Mouse (Mus musculus) heart, postnatal 36 days (tissue): Measurements from ENCODE around the gene Fkbp15. TPM values are rescaled to one million over a fixed set of nuclear protein-coding genes. Genes with fewer than 3 reads are reported as not detected.
"Not testable (repeated sequence)": the region's sequence is repeated elsewhere in the genome, so short reads cannot be mapped to it uniquely, and the experiment has no call there.

Experiments
- DNase-seq, 2 experiments: peaks; one replicate each; pipeline ENCODE4 v3.0.0; 2021 to 2022
- intact Hi-C: fragments of 180-260 bp; cut with DNase I; formaldehyde crosslinking; loops from one replicate; pipeline ENCODE4 v1.15.1; 2025
- total RNA-seq, 2 experiments: library from RNA; stranded (reverse); gene quantifications; 2 replicates each; pipeline ENCODE4 v1.2.3; 2021

Fkbp15 gene
- total RNA-seq, 2 experiments from 2014 or later: 19.3 to 23.2 TPM

DNA sequence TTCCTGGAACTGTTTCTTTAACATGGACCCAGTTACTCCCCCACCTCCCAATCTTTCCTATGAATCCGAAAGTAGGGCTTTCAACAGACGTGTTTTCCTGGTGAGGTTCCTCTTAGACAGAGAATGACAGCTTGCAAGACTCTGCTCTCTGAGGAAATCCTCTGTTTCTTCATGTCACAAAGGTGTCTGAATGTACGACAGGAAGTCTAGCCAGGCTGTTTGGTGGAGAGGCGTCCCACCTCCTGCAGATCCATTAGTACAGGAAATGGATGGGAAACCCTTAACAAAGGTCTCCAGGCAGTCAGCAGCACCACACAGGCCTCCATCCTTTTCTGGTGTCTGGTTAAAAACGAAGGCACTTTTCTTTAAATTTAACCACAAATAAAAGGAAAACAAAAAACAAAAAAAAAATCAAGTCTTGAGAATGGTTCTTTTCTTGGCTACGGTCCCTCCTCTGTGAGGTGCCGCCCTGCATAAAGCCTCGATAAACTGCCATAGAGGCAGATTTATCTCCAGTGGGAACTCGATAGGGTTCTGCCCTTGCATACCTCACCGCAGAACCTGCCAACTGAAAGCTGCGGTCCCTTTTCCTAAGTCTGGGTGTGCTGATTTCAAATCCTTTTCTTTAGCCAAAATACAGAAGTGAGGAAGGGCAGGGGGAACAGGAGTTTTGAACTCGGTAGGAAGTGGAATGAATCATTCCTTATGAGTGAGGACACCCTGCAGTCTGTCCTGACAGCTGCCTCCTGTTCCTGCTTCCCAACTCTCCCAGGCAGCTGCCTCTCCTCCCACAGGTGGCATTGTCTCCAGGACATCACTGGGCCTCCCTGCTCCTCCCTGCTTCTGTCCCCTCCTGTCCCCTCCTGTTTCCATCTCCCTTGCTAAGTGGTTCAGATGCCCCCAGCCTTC lies 73.1 kb downstream of the Fkbp15 start:
- intact Hi-C loops: loop anchor here (5.0 kb wide), 2 partner anchors 80 to 120 kb away; partner anchors contain the start of genes Cdc26 and Prpf4
- peak in 1 of 2 experiments; percentile 28 for DNase-seq

DNA sequence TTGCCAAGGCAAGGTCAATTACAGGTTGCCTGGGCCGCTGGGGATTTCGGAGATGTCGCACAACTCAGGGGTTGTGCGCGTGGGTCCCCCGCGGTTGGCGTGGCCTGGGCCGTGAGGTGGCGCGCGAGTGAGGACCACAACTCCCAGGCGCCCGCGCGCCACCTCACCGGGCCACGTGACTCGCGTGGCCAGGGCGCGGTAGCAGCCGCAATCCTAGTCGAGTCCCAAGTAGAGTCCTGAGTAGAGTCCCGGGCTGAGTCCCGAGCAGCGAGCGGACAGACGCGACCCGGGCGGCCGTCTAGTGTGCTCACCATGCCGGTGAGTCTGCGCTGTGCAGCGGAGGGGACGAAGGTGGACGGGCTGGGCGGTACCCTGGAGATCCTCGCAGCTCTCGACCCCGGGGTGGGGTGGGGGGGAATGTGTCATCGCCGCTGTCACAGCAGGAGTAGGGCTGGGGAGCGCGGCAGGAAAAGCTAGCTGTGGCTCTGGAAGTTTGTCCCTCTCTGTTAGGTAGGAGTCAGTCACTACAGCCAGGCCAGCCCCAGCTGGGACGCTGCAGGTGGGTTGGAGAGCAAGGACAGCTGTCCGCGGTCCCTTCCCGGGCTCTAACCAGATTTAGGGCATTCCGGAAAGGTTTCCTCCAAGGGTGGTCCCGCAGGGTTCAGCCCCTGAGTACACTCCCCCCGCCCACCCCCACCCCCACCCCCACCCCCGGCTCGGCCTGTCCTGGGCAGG lies 73.9 kb downstream of the Fkbp15 start:
- intact Hi-C loops: loop anchor here (5.0 kb wide), 2 partner anchors 79 to 121 kb away; partner anchors contain the start of genes Cdc26 and Prpf4
- DNase-seq: peak; percentile 78 to 83

DNA sequence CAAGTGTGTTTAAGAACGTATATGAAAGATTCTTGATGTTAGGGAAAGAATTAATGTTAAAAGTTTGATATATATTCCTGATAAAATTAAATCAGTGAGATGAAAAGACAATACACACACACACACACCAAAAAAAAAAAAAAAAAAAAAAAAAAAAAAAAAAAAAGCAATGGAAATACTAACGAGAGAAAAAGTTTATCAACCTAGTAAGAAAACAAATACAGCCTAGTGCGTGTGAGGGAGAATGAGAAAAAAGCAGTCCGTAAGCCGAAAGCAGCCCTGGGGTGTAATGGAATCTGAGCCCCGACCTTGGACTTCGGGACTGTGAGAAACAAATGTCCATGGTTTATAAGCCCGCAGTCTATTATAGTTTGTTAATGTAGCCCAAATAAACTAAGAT lies 74.8 kb downstream of the Fkbp15 start:
- no peak for DNase-seq
- intact Hi-C loops: loop anchor here (5.0 kb wide), 2 partner anchors 78 to 122 kb away; partner anchors contain the start of genes Cdc26 and Prpf4

DNA sequence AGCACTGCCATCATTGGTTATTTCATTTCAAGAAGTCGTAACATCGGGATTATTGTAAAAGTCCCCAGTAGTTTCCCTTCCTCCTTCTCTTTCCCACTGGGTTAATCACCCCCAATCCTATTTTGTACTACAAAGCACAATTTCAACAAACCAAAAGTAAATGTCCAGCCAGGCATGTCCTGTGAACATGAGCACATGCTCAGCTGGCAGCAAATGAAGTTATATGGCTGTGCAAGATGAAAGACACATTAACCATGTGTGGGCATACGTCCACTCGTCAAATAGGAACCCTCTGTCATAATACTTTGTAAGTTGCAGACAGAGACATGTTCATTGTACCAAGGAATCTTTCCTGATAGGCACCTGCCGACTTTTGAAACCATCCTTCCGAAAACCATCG lies 77.4 kb downstream of the Fkbp15 start:
- intact Hi-C loops: no loop called here
- no peak for DNase-seq

DNA sequence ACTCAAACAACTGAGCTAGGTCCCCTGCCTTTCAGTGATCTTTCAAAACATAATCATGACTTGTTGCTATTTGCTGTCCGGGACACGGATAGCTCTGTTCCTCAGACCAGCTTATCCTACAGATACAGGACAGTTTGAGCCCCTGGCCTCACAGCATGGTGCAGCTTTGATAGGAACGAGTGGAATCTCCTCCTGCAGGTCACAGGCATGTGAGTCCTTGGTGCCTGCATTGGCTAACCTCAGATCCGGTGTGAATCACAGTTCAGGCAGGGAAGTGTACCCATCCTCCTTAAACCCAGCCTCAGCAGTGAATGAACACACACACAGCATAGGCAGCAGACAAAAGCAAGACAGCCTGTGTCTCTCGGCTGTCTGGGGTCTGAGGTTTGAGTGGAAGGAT lies 79.0 kb downstream of the Fkbp15 start:
- no peak for DNase-seq
- intact Hi-C loops: no loop called here

DNA sequence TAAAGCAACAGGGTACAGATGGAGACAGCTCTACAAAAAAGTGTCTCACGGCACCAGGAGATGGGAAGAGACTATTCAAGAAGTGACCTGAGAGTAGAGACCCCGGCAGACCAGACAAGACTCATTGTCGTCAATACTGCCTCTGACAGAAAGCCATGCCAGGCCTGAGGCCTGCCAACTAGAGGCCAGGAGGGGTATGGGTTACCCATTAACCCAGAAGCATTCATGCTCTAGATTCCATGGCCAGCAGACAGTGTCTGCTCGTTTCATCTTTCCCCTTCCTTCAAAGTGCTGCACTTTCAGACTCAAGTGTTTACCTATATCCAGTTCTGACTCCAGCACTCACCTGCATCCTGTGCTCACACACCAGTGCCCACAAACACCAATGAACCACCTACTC lies 82.3 kb downstream of the Fkbp15 start:
- intact Hi-C loops: no loop called here
- no peak for DNase-seq

DNA sequence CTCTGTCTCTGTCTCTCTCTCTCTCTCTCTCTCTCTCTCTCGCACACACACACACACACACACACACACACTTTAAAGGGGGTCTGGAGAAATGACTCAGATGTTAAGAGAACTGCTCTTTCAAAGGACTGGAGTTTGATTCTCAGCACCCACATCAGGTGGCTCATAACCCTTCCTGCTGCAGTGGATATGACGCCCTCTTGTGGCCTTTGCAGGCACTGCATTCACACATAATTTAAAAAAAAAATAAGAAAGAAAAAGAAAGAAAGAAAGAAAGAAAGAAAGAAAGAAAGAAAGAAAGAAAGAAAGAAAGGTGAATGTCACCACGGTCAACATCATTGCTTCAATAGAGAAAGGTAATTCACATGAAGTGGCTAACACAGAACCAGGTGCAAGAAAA lies 83.1 kb downstream of the Fkbp15 start:
- intact Hi-C loops: no loop called here
- no peak for DNase-seq

DNA sequence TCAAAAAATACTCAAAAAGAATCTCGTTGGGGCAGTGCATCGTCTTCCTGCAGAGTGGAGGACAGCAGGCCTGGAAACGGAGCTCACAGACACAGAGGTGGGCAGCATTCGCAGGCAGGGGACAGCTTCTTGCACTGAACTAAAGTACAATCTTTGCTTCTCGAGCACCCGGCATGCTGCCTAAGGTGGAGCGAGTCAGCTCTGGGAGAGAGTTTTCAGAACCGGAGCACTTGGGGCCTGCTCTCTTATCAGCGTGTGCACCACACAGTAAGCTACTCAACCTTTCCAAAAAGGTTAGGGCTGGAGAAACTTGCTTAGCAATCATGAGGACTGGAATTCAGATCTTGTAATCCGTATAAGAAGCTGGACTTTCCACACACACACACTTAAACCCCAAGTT lies 83.7 kb downstream of the Fkbp15 start:
- intact Hi-C loops: no loop called here
- no peak for DNase-seq

DNA sequence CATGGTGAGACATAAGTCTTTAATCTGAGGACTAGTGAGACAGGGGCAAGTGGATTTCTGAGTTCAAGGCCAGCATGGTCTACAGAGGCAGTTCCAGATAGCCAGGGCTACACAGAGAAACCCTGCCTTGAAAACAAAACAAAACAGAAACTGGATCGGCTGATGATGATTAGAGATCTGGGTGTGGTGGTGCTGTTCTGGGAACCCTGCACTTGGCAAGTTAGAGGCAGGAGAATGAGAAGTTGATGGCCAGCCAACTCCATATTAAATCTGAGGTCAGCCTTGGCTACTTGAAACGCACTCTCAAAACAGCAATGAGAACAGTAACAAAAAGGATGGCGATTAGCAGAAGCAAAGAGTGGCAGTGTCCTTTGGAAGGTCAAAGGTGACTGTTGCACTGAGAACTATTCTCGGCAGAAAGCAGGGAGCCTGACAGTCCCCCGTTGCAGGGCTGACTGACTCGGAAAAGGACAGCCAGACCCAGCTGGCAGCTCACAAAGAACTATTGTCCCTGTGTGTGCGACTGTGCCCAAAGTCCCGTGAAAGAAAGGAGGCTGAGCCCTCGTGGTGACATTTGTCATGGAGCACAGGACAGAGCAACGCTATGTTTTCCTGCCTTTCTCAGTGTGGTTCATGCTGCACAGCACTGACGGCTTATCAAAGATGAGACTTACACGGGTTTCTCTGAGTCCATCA lies 85.4 kb downstream of the Fkbp15 start:
- intact Hi-C loops: no loop called here

DNA sequence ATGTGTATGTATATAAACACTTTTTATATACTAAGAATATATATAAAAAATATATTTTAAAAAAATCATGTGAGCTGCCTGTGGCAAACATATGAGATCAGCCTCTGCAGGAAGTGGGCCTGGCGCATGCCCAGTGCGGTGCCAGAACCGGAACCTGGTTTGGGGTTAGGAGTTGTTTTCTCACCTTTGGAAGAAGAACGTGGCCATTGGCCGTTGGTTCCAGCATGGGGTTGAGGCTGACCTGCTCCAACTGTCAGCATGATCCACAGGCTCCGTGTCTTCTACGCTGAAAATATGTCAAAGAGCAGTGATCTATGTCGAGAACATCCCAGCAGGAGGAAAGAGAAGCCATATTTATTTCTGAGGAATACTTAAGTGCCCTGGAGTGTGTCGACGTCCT lies 86.4 kb downstream of the Fkbp15 start:
- intact Hi-C loops: no loop called here
- no peak for DNase-seq

More for the DNA sequence above, 85.4 kb downstream of the Fkbp15 start:
- DNase-seq: no peak

DNA sequence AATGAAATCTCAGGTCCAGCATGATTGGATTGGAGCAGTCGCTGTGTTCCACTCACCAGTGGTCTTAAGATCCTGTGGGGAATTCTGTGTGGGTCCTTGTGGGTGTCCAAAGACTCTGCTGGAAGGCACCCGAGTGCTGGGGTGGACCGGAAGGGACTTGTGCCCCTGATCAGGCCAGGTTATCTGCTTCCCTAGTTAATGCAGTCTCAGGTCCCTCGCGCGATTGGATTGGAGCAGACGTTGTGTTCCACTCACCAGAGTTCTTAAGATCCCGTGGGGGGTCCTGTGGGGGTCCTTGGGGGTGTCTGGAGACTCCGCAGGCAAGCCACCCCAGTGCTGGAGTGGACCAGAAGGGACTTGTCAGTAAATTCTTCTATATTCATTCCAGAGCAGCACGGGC lies 87.7 kb downstream of the Fkbp15 start:
- no peak for DNase-seq
- intact Hi-C loops: no loop called here

DNA sequence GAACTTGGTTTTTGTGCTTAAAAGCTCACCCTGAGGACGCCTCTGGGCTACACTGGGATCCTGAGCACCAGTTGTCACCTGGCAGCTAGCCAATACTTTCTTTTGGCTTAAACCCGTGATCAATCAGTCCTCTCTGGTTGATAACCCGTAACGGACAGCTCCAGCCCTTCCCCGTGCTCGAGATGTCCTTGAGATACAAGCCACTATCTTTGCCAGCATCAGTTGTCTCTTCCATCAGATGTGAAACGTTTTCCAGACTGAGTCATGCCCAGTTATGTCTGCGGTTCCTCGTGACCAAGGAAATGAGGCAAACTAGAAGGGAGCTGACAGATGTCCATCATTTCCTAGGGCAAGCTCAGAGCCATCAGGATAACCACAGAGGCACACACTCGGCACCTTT lies 93.2 kb downstream of the Fkbp15 start:
- intact Hi-C loops: no loop called here
- DNase-seq: no peak

DNA sequence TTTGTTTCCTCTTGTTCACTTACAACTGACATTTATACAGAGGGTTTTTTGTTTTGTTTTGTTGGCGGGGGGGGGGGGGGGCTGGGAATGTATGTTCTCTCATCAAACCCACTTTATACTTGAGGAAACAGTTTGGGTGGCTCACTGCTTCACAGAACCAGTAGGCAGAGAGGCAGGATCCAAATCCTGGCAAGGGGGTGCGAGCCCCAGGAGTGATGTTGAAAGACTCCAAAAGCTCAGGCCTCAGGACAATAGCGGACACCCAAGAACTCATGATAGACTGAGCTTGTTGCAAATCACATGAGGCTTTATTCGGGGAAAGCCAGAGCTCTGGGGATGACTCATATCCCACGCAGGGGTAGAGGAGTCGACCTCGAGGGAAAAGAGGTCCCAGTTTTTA lies 94.3 kb downstream of the Fkbp15 start:
- intact Hi-C loops, DNase-seq: not testable (repeated sequence)

DNA sequence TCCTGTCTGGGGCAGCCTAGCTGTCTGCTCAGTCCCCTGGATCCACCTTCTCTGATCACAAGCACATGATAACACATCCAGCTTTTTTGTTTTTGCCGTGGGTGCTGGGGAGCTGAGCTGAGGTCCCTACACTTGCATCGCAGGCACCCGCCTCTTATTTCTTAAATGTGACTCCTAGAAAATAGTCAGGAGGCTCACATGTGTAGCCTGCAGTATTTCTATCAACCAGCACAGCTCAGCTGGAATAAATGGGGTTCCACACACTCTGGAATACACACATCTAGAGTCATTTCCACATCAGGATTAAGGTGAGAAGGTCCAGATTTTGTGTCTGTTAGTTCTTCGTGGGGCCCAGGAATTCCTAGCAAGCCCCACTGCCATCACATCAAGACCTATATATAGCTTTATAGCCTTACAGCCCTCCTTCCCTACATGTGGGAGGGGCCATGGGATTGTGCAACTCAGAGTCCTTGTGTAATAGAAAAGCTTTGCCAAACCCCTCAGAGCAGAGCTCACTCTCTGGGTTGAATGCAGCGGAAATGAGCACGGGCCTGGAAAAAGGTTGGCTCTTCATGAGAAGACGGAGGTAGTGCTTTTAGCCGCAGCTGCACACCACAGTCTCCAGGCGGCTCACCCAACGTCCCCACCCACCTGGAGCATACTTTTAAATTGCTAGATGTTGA lies 95.1 kb downstream of the Fkbp15 start:
- intact Hi-C loops: no loop called here
- DNase-seq: no peak

DNA sequence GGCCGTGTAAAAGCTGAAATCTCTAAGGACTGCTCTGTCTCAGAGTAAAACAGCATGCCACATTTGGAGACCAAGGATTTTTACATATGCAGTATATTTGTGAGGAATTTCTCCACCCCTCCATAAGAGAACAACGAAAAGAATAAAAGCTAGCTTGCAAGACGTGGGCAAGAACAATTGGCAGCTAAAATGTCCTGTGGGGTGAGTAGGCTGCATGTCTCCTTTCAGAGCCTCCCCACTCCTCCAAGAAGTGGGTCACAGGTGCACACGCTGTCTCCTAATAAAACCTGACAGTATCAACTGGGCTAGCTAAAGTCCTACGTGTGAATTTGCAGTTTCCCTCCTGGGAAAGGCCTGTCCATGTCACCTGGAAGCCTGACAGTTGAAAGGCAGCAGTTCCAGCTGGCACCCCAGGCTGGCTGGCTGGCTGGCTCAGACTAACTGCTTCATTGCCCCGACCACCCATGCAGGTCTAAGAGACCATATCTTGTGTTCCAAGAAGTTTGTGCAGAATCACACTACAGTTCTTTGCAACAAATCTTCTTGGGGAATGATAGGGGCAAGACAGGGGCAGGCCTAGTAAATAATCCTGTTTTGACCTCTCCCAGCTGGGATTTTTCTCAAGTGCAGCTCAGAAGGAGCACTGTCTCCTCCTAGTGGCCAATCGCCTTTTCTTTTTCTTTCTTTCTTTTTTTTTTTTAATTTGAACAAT lies 97.1 kb downstream of the Fkbp15 start:
- peak in 1 of 2 experiments; percentile 19 for DNase-seq
- intact Hi-C loops: no loop called here

DNA sequence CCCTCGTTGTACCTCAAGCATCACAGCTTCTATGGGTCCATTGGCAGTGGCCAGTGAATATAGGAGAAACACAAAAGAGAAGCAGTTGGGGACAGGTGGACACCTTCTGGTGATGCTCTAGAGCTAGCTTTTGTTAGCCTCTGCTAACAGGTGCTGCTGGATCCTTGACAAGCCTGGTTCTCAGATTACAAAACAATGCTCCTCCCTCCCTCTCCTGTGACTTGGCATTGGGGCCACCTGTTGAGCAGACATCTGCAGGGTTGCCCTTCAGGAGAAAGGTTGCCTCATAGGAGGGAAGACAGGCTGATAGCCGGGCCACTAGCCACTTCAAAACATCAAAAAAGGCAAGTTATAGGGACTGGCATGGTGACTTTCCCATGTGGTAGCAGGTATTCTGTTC lies 98.1 kb downstream of the Fkbp15 start, which contains the start of gene Slc31a2:
TSS of gene Slc31a2 (plus strand) at position 287 of the 400 bp plus-strand sequence.
- intact Hi-C loops: no loop called here
- no peak for DNase-seq

DNA sequence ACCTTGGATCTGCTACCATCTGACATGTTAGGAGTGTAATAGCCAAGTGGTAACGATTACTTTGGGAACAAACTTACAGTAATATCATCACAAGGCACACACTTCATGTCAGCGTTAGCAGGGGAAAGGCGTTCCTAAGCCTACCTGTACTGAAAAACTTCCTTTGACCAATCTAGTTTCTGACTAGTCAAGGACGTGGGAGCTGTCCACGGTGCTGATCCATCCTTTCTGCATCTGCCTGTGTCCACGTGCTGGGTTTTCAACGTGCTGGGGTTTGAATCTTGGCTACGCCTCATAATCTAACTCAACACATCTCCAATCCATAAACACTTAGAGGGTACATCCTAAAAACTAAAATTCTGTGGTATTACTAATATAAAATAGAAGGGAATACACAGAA lies 103.4 kb downstream of the Fkbp15 start:
- DNase-seq: peak; percentile 28 to 50
- intact Hi-C loops: no loop called here

DNA sequence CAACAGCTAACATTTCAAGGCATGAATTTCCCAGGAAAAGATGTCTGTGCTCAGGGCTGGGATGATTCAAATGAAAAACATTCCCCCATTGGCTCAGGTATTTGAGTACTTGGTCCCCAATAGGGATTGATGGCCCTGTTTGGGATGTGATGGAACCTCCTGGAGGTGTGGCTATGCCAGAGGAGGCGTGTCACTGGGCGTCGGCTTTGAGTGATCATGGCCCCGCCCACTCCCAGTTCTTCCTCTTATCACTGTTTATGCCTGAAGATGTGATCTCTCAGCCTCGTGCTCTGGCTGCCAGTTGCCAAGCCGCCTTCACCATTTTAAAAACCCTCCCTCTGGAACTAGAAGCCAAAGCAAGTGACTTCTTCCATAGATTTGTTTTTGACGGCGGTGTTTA lies 105.8 kb downstream of the Fkbp15 start:
- intact Hi-C loops: no loop called here
- DNase-seq: no peak

DNA sequence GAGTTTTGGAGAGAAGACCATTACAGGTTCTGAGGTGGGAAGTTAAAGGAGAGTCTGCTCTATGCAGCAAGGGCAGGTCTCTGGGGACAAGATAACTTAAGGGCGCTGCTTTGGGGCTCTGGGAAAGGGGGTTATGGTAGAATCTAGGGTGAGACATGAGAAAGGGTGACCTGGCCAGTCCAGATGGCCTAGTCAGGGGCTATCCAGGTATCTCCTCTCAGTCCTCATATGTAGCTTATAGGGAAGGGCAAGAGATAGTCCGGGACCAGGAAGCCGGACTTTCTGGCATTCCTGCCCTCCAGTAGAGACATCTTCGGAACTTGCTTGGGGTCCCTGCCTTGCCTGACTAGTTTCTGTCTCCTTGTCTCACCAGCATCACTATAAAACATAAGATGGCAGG lies 108.6 kb downstream of the Fkbp15 start:
- DNase-seq: no peak
- intact Hi-C loops: no loop called here
